Mouse (Mus musculus) olfactory bulb, adult 2 months (tissue): ENCODE results near the gene Ubp1.

Experiments used
- CTCF ChIP-seq: fragments of 200-500 bp; IDR thresholded peaks from 2 replicates; pipeline ENCODE4 v1.5.1; 2012; ENCODE audit warnings: low read depth, mild to moderate bottlenecking, low read length, moderate library complexity; ENCODE audit not compliant: insufficient read depth
- POLR2A ChIP-seq: fragments of 200-500 bp; IDR thresholded peaks from 2 replicates; pipeline ENCODE4 v1.6.1; 2012; ENCODE audit warnings: mild to moderate bottlenecking, low read depth, low read length, moderate library complexity; ENCODE audit not compliant: insufficient read depth

DNA sequence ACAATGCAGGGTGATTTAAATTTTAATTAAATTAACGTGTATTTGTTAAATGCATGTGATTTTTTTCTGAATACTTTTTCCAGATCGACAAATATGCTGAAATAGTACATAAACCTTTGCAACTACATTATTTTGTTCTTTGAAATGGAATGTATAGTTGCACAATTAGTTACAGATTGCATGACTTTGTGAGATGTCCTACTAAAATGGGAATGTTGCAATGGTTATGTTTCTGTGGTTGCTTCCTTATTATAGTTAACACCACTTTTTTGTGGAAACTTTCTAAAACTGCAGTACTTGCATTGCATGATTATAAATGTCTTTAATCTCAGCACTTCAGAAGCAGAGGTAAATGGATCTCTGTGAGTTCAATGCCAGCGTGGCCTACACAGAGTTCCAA, 35.8 kb upstream of the Ubp1 start:
- TF ChIP-seq CTCF: no peak
- TF ChIP-seq POLR2A: no peak
